Mouse (Mus musculus) urinary bladder, postnatal 36 days (tissue): Measurements from ENCODE around the gene Cntd1.
"Not testable (repeated sequence)": the region's sequence is repeated elsewhere in the genome, so short reads cannot be mapped to it uniquely, and the experiment has no call there.

Experiments used
- DNase-seq, 2 experiments: peaks; one replicate each; pipeline ENCODE4 v3.0.0; 2022; ENCODE audit warnings: low spot score in 2 of 2, mixed read lengths in 1 of 2

Cntd1 gene

DNA sequence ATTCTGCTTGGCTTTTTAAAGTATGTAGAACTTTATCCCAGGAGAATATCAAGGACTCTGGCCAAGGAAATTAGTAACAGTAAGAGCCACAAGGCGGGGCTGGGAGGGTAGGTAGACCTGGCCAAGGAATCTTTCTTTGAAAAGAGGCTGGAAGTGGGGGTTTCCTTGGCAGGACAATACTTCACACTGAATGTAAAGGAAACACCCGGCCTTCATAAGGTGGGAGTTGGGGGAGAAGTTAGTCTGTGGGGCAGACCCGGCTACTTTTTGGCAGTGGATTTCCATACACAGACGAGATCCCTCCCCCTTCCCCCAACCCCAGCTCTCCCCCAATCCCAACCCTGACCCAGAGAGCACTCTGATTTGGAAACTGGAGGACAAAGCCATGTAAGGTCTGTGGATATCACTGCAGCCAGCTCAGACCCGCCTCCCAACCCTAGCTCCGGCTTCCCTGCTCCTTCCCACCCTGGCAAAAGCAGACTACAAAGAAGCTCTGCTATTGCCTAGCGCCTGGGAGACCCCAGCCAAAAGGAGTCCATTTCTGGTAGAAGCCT is 51.6 kb downstream of the Cntd1 start, which contains the start of gene Aoc3:
Aoc3 (plus strand) TSS at position 235 of the 554 bp plus-strand sequence.
- peak in 1 of 2 experiments; percentile 41 for DNase-seq

DNA sequence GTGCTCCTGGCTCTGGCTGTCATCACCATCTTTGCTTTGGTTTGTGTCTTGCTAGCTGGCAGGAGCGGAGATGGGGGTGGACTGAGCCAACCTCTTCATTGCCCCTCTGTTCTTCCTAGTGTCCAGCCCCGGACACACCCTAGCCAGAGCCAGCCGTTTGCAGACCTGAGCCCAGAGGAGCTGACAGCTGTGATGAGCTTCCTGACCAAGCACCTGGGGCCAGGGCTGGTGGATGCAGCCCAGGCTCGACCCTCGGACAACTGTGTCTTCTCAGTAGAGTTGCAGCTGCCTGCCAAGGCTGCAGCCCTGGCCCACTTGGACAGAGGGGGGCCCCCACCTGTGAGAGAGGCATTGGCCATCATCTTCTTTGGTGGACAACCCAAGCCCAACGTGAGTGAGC is 52.1 kb downstream of the Cntd1 start:
- DNase-seq: not testable (repeated sequence)

DNA sequence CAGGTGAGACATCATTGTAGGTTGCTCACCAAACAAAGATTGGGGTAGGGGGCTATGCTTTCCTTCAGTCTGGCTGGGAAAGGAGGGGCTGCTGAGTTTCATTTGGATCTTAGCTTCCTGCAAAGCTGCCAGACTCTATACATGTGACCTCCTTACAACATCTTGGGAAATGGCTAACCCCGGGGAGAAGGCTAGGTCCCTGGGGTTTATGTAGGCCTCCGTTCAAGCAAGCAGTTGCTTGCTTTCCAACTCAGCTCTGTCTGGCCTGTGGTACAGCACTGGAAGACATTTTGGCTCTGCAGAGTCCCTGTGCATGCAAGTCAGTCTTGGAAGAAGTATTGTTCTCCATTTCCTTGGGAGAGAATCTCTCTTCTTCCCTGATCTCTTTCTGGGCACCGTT is 53.7 kb downstream of the Cntd1 start:
- peak in 1 of 2 experiments; percentile 39 for DNase-seq

DNA sequence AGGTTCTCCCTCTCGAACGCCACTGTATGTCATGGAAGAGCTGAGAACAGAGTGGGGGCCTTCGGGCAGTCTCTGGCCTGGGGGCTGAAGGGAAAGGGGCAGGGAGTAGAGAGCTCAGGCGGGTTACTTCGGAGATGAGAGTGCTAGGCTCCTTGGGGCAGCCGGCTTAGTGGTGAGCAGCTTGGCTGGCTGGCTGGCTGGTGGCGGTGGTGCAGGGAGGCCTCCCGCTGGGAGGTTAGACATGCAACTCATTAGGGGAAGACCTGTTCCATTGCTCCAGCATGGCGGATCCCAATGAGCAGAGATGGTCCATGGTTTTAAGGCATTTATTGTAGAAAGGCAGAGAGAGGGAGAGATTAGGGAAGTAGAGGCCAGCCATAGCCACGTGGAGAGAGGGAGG is 55.2 kb downstream of the Cntd1 start:
- no peak for DNase-seq

DNA sequence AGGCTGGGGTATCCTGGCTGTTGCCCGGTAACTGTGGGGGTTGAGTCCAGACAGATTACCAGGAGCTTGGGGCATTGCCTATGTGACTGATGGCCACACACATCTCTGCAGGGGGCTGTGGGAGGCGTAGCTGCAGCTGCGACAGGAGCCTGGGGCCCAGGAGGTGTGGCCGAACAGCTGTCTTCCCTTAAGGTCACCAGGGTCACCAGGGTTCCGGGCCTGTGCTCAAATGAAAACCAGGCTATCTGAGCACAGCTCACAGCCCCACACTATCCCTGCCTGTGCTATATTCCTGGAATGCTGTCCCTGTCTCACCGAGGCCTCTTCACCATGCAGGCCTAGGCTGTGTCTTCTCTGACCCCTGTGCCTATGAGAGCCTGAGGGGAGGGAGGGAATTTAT is 55.7 kb downstream of the Cntd1 start:
- DNase-seq: no peak

DNA sequence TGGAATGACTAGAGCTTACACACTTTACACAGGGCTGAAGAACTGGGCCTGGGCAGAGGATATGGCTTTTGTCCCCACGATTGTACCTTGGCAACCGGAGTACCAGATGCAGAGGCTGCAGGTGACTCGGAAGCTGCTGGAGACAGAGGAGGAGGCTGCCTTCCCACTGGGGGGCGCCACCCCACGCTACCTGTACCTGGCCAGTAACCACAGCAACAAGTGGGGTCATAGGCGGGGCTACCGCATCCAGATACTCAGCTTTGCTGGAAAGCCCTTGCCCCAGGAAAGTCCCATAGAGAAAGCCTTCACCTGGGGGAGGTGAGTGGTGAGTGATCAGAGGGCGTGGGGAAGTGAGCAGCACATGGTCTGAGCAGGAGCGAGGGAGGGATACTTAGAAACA is 56.9 kb downstream of the Cntd1 start:
- DNase-seq: no peak

DNA sequence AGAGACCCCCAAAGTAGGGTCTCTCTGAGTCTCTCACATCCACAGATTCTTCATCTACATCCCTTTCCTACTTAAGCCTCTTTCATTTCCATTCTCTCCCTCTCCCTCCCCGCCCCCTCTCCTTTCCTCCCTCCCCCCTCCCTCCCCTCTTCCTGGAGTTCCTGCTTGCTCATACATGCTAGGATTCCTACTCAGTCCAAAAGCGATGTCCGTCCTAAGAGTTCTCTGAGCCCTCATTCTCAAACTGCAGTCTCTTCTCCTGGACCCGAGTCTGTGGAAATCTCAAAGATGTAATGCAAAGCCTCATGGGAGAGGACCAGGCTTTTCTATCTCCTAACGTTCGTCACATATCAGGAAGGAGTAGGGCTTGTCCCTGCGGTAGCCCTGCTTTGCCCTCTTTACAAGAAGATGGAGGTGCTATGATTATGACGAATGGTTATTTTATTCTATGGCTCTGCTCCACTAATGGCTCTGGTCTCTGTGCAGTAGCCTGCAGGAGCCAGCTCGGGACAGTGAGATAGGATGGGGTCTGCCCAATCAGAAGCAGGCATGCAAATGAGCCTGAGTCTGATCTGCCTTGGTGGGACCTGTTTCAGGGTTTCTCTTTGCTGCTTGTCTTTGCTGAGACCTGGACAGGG is 59.4 kb downstream of the Cntd1 start:
- no peak for DNase-seq
